Mouse (Mus musculus) embryo, embryonic 11 days (tissue): ENCODE data around the gene Acox1.

Source experiments
- DNase-seq: peaks from one replicate; pipeline ENCODE4 v3.0.0-alpha.2; 2015

Acox1 gene

DNA sequence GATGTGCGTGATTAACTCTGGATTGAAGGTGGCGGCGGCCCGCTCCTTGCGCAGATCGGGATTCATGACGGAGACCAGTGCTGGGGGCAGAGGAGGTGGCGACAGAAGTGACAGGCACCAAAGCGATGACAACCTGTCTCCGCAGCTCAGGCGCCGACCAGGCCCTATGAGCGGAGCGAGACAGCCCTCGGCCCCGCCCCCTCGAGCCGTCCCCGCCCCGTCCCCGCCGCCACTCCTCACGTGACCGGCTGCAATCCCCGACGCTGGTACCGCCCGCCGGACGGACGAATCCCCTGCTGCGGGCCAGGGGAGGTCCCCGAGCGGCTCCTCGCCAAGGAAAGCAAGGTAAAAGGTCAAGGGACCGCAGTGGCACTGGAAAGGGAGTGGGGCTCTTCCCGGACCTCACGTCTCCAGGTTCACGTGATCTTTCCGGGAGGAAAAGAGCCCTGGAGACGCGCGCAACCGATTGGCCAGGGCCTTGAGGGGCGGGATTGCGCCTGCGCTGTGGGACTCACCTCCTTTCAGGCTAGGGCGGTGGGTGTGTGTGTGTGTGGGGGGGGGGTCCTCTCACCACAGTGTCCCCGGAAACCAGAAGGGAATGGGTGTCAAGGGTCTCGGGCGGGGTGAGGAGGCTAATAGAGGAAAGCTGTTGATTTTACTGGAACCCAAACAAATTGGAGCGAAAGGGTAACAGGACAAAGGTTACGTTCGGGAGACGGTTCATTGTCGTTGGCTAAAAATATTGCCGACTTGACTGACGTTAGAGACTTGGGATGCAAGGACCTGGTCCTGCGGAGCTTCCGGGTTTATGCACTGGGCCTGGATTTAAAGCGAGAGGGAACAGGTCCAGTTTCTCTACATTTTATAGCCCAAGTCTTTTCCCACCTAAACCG lies at the start of gene Acox1, which contains the start of gene Ten1:
Gene Acox1, minus strand, starts transcription at position 407 of the 893 bp plus-strand sequence.
Gene Ten1, plus strand, starts transcription at position 217 of the 893 bp plus-strand sequence.
- peak; percentile 97 for DNase-seq

DNA sequence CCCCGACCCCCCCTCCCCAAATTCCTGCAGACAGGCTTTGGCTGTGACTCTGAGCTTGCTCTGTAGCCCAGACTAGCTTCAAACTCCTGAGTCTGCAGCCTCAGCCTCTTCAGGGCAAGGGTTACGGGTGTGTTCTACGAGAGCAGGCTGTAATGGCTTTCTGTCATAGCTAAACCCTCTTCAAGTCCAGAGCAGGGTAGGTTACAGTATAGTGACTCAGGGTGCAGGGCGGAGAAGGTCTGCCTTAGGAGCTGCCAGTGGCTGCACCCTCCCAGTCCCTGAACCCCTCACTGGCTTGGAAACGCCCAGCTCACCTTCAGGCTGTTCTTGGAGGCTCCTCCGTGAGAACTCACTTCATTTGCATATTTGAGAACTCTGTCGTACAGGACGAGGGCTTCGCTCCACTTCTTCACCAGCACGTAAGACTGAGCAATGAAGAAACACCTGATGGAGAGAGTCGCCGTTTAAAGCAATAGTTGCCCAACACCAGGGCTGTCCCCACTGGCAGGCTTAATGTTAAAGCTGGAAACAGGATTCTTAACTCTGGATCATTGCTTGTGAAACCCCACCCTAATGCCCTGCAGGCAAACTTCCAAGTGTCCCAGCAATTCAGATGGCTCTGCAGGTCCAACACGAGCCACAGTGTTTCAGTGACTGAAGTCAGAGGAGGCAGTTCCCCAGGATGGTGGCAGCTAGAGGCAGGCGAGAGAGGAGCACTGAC lies 48.8 kb upstream of the Acox1 start:
- DNase-seq, result no peak

DNA sequence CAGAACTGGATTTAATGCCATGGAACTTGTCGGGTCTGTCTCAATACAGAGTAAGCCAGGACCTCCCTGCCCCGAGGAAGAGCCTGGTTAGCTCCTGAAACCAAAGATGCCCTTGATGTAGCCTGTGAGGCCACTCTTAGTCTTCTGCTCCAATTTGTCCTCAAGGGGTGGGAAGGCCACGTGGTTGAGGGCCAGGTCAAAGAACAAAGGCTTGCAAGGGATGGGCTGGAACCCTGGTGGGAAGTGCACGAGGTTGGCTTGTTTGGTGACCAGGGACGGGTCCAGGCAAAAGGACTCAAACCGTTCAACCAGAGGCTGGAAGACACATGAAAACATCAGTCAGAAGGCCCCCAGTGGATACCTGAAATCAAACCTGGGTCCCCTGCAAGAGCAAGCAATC lies 46.8 kb upstream of the Acox1 start:
- DNase-seq, result no peak

DNA sequence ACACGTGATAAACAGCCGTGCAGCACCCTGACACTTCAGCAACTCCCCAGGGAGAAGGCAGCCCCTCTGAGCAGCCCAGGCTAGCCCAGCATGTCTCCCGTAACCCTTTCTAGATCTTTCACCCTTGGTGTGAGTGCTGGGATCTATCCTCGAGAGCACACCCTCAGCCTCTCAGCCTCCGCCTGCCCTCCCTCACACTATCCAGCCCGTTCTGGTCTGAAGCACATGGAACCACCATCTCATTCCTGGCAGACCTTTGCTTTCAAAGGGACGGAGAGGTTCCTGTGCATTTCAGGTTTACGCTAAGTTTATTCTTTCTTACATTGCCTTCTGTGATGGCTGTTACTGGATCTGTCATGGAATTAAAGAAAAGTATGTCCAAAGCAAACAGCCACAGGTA lies 45.7 kb upstream of the Acox1 start:
- DNase-seq, result no peak

DNA sequence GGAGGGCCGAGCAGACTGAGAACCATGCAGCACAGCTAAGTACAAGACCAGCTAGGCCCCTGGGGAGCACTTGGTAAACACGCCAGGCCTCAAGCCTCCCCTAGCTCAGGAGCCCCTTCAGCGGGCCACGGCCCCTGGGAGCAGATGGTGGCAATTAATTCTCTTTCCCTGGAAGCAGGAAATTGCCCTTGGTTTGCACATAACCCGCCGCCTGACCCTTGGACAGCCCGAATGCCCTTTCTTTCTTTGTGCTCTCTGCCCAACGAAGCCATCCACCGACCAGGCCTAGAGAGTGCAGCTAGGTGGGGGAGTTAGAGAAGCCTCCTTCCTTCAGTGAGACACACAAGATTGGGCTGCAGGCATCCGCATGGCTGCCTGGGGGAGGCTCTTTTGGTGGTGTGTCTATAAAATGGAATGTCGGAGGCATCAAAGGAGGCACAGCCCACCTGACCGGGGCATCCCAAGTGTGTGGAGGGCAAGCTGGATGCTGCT lies 42.9 kb upstream of the Acox1 start:
- peak; percentile 77 for DNase-seq

DNA sequence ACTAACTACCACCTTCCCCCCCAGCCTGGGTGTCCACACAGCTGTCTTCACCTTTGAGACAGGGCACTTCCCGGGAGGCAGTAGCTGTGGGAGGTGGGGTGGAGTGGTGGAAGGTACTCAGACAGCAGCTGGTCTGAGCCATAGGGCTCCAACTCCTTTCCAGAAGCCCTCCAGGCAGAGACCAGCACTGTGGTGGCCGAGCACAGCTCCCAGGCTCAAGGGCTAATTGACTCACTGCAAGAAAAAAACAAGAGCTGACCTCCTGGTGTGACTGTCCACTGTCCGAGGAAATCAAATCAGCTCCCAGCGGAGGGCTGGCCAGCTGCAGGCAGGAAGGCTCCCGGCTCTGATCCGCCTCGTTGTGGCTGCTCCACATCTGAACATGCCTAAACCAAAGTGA lies 41.0 kb upstream of the Acox1 start:
- peak; percentile 49 for DNase-seq

DNA sequence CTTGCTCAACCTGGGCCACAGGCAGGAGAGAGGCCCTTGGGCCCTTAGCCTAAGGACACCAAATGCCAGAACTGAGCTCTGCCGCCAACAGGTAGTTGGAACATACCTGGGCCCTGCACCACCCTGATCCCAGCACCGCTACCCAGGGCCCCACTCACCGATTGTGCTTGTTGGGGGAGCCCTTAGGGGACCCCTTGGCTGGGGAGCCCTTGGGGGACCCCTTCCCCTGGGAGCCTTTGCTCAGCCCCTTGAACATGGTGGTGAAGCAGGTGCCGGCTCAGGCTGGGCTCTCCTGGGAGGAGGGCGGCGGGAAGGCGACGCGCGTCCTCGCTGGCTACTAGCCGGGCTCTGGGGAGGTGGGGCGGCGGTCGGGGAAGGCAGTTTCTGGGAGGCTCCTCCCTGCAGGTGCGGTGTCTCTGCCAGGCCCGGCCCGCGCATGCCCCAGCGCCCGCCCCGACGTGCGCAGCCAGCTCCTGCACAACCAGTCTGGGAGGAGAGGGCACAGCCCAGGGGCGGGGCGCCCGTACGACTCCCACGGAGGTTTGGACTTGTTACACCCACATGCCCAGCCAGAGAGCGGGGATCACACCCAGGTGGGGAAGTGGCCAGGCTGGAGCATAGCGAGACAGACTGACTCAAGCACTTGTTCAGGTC lies 39.0 kb upstream of the Acox1 start, which contains the start of gene Evpl:
Gene Evpl, minus strand, starts transcription at position 336 of the 654 bp plus-strand sequence.
- no peak for DNase-seq

DNA sequence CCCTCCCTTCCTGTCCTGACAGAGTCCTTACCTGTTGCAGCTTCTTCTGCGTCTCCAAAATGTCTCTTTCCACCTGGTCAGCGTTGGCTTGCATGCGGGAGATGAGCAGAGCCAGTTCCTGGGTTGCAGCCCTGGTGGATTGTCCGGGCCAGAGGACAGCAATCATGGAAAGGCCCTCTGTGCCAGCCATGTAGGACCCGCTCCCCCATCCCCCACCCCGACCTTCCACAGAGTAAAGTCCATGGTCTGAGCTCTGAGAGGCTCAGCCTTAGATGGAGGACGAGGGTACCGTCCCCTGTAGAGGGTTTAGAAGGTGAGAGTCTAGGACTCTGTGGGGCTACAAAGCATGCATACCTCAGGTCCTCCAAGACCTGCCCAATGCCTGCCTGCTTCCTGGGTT lies 36.1 kb upstream of the Acox1 start:
- DNase-seq, result no peak

DNA sequence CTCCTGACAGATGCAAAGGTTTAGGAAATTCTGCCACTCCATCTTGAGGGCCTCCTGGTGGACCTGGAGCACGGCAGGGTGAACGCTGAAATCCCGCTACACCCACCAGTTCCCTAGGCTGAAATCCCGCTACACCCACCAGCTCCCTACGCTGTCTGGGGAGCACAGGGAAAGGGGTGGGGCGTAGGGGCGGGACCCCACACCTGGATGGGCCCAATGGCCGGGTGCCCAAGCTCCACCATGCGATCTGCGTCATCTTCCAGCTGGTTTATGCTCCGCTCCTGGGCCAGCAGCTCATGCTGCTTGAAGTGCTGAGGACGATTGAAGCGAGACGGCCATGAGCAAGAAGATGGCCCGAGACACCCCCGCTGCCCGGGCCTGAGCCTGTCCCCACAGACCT lies 33.6 kb upstream of the Acox1 start:
- no peak for DNase-seq

DNA sequence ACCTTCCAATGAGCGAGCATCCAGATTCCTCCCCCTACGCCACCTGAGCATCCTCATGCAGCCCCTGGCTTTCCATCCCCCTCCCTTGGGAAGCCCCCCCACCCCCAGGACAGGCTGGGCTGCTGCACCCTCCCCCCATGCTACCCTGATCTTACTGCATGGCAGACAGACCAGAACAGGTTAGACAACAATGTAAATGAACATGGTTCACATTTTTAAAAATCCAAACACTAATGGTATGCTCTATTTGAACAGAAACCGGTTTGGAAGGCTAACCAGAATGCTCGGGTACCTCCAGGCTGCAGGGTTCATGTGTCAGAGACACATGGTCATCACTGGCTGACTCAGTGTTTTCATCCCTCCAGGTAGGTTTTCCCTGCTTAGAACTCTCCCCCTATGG lies 29.9 kb upstream of the Acox1 start:
- DNase-seq, result no peak

DNA sequence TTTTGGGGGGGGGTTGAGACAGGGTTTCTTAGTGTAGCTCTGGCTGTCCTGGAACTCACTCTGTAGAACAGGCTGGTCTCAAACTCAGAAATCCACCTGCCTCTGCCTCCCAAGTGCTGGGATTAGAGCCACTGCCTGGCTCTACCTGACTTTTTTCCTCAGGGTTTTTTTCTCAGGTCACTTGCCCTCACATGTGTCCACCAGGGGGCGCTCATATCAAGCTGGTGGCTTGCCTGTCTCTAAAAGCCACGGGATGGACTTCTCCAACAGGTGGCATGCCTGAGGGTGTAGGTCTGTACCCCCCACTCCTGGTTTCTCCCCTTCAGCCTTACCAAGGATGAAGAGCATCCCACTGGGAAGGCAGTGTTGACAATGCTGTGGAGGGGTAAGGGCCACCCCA lies 27.6 kb upstream of the Acox1 start:
- peak; percentile 89 for DNase-seq

DNA sequence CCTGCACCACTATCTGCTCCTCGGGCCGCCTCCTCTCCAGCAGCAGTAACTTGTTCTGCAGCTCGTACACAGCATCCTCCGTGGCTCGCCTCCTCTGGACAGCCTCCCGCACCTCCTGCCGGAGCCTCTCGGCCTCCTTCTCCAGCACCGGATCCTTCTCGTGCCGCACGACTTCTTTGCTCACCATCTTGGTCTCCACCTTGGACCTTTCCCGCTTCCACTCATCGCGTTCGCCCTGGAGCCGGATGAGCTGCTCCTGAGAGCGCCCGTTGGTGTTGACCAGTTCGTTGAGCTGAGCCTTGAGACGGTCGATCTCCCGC lies 23.9 kb upstream of the Acox1 start:
- no peak for DNase-seq

DNA sequence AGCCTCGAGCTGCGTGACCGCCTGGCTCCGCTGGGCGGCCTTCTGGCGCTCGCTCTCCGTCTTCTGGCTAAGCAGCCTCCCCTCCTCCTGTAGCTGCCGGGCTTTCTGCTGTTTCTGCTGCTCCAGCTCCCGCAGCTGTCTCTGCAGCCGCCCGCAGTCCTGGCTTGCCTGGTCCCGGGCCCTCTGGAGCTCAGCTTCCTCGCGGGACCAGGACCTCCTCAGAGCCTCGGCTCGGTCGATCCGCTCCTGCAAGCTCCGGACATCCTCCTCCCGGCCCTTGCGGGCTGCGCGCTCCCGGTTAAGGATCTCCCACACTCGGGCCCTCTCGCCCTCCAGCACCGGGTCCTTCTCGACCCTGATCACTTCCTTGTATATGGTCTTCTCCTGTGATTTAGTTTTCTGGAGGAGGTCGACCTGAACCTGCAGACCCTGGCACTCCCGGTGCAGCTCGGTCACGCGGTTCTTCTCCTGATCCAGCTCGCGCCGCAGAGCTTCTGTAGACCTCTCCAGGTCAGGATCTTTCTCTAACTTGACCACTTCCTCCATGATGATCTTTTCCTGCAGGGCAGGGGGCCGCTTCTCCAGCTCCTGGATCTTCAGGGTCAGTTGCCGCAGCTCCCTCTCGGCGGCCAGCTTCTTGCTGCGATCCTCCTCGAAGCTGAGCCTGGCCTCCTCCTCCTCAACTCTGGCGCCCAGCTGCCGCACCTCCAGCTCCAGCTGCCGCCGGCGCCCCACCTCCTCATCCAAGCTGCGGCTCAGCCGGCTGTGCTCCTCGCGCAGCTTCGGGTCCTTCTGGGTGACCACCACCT lies 23.3 kb upstream of the Acox1 start:
- peak; percentile 64 for DNase-seq

DNA sequence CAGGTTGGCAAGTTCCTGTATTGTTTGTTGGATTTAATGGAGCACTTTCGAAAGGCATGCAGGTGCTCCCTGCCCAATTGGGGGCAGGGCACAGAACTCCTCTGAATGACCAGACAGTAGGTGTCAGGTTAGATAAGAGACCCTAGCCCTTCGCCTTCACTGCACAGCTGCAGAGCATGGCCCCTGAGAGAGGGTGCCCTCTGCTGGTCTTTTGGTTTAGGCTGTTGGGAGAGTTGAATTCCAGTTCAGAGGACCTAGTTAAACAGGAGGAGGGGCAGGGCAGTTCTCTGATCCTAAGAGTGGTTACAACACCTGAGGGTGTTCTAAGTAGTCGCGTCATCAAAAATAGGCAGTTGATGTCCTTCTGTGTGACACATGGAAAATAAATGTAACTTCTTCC lies 21.0 kb upstream of the Acox1 start:
- peak; percentile 82 for DNase-seq

DNA sequence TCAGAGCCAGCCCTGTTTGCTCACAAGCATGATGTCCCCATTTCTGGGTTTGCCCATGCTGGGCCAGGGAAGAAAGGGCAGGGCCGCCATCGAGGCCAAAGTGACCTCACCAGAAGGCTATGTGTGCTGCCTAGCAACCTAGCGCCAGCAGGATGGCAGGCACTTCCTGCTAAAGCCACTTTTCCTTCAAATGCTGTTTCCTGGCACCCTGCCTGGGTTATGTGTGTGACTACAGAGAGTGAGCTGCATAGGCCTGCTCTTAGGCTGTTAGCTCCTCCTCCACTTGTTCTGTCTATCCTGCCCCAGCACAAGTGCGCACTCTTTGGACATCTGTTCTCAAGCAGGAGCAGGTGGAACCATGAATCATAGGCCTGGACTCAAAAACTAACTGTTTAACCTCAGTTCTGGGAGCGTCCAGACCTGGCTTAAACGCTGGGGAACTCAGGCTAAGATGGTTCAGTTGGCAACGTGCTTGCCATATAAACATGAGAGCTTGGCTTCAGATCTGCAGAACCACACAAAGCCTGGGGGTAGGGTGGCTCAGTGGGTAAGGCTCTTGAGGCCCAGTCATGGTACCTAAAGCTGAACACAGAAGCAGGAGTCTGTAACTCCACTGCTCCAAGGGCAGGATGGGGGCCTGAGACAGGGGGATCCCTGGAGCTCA lies 20.0 kb upstream of the Acox1 start:
- peak; percentile 56 for DNase-seq

DNA sequence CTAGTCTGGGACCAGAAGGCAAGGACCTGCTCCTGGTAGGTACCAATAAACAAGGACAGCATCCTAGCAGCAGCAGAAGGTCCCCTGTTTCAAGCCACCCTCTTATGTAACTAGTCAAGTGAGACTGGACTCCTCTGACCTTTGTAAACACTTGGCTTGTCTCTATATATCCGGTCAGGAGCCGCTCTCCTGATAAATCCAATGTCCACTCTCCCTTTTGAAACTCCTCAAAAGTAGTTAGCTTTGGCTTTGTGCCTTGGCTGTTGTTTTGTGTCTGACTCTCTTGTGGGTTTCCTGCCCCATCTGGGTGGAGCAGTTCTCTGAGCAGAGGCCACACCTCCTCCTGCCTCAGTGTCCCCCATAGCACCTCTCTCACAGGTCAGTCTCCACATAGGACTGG lies 19.4 kb upstream of the Acox1 start:
- no peak for DNase-seq

DNA sequence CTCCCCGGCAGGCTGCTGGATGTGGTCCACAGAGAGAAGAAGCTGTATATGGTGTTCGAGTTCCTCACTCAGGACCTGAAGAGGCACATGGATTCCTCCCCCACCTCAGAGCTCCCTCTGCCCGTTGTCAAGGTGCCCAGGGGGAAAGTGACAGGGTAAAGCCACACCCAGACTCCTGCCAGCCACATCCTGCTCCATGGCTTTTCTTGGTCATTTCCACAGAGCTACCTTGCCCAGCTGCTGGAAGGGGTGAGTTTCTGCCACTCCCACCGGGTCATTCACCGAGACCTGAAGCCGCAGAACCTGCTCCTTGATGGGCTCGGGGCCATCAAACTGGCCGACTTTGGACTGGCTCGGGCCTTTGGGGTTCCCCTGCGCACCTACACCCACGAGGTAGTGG lies 17.7 kb upstream of the Acox1 start:
- no peak for DNase-seq

DNA sequence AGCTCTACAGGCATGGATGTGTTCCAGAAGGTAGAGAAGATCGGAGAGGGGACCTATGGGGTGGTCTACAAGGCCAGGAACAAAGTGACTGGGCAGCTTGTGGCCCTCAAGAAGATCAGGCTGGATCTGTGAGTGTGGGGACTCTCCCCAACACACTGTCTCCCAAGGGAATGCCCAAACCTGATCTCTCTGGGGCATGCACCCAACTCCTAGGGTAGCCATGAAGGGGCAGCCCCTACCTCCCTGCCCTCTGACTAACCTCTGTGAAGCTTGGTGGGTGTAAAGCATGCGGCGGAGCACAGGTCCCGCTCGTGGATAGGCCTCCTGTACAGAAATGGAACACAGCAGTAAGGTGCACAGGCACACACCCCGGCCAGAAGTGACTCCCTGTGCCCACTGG lies 17.1 kb upstream of the Acox1 start:
- DNase-seq, result no peak

DNA sequence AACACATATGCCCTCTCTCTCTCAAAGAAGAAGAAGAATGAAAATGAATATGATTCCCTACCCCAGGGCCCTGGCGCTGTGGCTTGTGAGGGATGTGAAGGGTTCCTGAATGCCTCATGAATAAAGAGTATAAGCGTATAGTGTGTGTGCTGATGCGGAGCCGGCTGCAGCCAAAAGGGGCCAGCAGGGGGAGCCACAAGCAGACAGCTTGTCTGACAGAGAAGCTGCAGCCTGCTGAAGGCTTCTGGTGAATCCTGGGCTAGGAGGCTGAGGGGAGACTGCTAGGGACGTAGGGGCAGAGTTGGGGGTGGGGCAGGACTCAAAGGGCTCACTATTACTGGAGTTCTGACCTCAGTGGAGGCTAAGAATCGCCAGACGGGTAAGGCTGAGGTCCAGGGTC lies 16.3 kb upstream of the Acox1 start:
- DNase-seq, result no peak

DNA sequence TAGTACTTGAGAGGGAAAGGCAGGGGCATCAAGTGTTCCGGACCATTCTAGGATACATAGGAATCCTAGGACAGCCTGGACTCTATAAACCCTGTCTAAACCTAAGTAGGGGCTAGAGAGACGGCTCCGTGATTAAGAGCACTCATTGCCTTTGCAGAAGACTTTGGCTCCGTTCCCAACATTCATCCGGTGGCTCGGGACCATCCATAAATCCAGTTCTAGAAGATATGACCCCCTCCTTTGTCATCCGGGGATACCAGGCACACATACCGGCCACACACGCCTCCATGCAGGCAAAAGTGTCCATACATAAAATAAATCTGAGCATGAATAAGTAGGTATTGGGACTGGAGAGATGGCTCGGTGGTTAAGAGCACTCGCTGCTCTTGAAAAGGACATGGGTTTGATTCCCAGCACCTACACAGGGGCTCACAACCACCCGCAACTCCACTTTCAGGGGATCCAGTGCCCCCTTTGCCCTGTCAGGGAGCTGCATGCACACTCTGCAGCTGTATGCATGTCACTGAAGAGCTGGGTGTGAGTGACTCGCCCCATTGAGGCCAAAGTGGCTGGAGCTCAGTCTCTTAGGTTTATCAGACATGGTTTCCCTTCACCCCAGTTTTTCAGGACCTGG lies 15.1 kb upstream of the Acox1 start:
- DNase-seq, result no peak

DNA sequence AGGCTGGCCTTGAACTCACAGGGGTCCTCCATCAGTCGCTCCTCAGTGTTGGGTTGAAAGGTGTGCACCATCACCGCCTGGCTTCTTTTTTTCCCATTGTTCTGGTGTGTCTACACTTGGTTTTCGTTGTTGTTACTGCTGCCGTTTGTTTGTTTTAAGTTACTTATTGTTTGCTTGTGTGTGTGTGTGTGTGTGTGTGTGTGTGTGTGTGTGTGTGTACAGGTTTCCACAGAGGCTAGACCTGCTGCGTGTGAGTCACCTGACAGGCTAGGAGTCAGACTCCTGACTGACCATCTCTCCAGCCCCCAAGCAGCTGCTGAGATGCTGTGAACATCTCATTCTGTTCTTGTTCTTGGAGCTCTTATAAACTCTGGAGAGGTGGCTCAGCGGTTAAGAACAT lies 14.0 kb upstream of the Acox1 start:
- DNase-seq, result no peak

DNA sequence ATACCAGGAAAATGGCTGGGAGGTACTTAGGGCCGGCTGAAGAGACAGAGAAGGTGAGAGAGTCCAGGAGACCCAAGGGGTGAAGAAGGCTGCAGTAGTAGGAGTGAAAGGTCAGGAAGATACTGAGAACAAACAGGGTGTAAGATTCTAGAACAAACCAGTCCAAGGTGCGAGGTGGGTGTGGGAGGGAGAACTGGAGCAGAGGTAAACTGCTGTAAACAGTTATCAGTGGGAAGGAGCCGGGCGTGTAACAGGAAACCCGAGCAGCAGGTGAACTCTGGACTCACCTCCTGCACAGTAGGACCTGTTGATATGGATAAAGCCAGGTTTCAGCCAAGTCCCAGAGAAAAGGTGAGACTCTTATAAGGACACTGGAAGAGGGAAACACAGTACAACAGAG lies 11.9 kb upstream of the Acox1 start:
- DNase-seq, result no peak
